Mouse (Mus musculus) small intestine, adult 2 months (tissue): ENCODE data around the gene Cachd1. TPM values are rescaled to one million over a fixed set of nuclear protein-coding genes. Genes with fewer than 3 reads are reported as not detected.

Source experiments
- H3K27ac ChIP-seq: fragments of 200-500 bp; 2 replicates; pipeline ENCODE4 v1.5.1; 2012; ENCODE audit warnings: low read depth, low read length, control low read depth, inconsistent platforms; ENCODE audit not compliant: insufficient read depth
- H3K27me3 ChIP-seq: fragments of 200-500 bp; 2 replicates; pipeline ENCODE4 v1.6.1; 2012; ENCODE audit warnings: mild to moderate bottlenecking, moderate library complexity, low read length, inconsistent platforms; ENCODE audit not compliant: control insufficient read depth, insufficient read depth
- H3K36me3 ChIP-seq: fragments of 200-500 bp; 2 replicates; pipeline ENCODE4 v1.6.1; 2012; ENCODE audit warnings: mild to moderate bottlenecking, low read length, control low read depth, inconsistent platforms; ENCODE audit not compliant: control insufficient read depth, insufficient read depth
- H3K4me1 ChIP-seq: fragments of 200-500 bp; 2 replicates; pipeline ENCODE4 v1.6.1; 2012; ENCODE audit warnings: low read length, inconsistent platforms, mixed read lengths; ENCODE audit not compliant: control insufficient read depth, insufficient read depth, insufficient read length
- H3K4me3 ChIP-seq: fragments of 200-500 bp; 2 replicates; pipeline ENCODE4 v1.5.1; 2012; ENCODE audit warnings: low read depth, mild to moderate bottlenecking, control low read depth, inconsistent platforms, low read length, moderate library complexity
- CTCF ChIP-seq: fragments of 200-500 bp; IDR thresholded peaks from 2 replicates; pipeline ENCODE4 v1.5.1; 2012; ENCODE audit warnings: low read depth, mild to moderate bottlenecking, control low read depth, inconsistent platforms, low read length, moderate library complexity, mixed read lengths; ENCODE audit not compliant: insufficient replicate concordance, insufficient read length; ENCODE audit errors: extremely low read depth
- POLR2A ChIP-seq: fragments of 200-500 bp; IDR thresholded peaks from 2 replicates; pipeline ENCODE4 v1.6.1; 2012; ENCODE audit warnings: low read depth, mild to moderate bottlenecking, control low read depth, inconsistent platforms, low read length, moderate library complexity
- WGBS: fragments of 180-500 bp; shearing (Covaris S2); methylation state at CpG from one replicate; pipeline ENCODE4 v1.1.7; 2018; 5-methylcytosine and 5-hydroxymethylcytosine counted together
- polyA plus RNA-seq: library from polyadenylated mRNA; depleted of rRNA; stranded (reverse); fragments of >200 nt; gene quantifications from 2 replicates; pipeline ENCODE4 v1.2.3, GENCODE M21; 2012

The Cachd1 gene
- polyA plus RNA-seq, 1 experiment, result 51.7 TPM

DNA sequence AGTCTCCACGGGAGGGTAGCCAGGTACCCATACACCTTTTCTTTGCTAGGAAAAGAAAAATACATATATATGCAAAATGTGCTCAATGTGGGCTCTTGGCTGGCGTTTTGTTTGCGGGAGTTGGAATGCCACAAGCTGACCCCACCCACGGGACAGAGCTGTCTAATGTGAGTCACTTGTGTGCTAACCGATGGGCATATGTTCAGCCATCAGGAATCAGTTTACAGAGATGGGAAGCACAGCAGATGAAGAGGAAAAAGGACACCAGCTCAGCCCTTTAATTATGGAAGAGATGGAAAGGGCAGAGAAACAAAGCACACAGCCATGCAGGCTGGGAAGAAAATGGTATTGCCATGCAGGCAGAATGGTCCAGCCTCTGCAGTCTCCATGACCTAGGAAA, 250.1 kb downstream of the Cachd1 start:
- no peak overlapping the region for H3K27ac ChIP-seq
- WGBS, result 78% methylated on average over 5 of the region's 5 CpGs
- no peak overlapping the region for H3K4me3 ChIP-seq
- no peaks in the 10 kb centered on the region for H3K4me1 ChIP-seq
- no peaks in the 10 kb centered on the region for H3K36me3 ChIP-seq
- TF ChIP-seq POLR2A, result no peak
- no peak for TF ChIP-seq CTCF
- no peaks in the 10 kb centered on the region for H3K27me3 ChIP-seq

DNA sequence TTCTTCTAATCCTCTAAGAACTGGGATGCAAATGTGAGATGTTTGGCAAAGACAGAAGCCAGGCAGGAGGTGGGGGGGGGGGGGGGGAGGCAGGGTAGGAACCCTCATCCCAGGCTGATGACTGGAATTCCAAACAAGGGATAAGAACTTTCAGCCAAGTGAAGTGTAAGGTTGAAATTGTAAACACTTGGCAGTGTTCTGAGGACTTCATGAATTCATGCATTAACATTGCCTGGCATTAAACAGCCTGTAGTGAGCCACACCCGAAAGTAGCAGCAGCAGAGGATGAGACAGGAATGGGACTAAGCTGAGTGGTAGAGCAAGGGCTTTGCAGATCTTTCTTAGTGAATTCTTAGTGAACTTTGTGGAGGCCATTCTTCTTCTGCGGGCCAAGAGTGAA, 250.5 kb downstream of the Cachd1 start:
- 64% methylated on average over 2 of the region's 2 CpGs for WGBS
- TF ChIP-seq CTCF (no peak), POLR2A (no peak)
- Histone ChIP-seq H3K27ac (no peak overlapping the region), H3K27me3 (no peaks in the 10 kb centered on the region), H3K4me1 (no peaks in the 10 kb centered on the region), H3K36me3 (no peaks in the 10 kb centered on the region), H3K4me3 (no peak overlapping the region)

DNA sequence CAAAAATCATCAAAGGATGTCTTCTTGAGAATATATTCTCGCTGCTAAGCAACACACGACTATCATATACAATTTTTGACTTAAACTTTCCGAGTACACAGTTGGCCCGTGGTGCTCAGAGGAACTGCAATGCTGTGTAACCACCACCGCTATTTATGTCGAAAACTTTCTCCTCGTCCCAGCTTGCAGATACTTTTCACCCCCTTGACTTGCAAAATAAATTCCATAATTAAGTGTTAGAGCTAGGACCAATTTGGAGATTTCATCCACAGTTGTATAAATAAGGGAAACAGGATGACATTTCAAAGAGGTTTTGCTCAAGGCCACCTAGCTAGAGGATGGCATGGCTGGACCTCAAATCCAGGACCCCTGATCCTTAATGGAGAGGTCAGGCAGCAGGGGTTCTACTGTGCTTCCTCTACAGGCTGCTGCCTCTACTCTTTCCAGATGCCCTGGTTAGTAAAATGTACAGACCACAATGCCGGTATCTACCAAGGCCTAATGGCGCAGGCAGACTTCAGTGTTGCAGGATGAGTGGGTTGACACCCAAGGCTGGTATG, 251.5 kb downstream of the Cachd1 start:
- 86% methylated on average over 9 of the region's 9 CpGs for whole genome bisulfite sequencing
- no peaks in the 10 kb centered on the region for H3K4me1 ChIP-seq
- no peak overlapping the region for H3K27ac ChIP-seq
- no peak overlapping the region for H3K4me3 ChIP-seq
- H3K27me3 ChIP-seq, result no peaks in the 10 kb centered on the region
- TF ChIP-seq POLR2A (no peak), CTCF (no peak)
- no peaks in the 10 kb centered on the region for H3K36me3 ChIP-seq

DNA sequence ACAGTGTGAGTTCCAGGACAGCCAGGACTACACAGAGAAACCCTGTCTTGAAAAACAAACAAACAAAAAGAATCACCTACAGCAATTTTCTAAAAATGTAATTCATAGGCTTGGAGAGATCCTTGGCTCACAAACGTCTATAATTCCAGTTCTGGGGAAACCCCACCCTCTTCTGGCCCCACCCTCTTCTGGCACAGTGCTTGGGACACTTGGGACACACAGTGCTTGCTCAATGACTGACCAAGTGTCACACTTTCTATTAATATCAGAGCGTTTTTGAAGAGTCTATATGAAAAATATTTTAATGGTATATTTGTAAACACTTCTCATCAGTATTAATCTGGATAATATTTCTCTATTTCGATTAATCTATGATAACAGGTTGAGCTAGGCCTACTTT, 256.6 kb downstream of the Cachd1 start:
- Histone ChIP-seq H3K4me3 (no peak overlapping the region), H3K36me3 (no peaks in the 10 kb centered on the region), H3K27ac (no peak overlapping the region), H3K27me3 (no peaks in the 10 kb centered on the region), H3K4me1 (no peaks in the 10 kb centered on the region)
- 55% methylated on average over 3 of the region's 3 CpGs for WGBS
- TF ChIP-seq POLR2A, result no peak

DNA sequence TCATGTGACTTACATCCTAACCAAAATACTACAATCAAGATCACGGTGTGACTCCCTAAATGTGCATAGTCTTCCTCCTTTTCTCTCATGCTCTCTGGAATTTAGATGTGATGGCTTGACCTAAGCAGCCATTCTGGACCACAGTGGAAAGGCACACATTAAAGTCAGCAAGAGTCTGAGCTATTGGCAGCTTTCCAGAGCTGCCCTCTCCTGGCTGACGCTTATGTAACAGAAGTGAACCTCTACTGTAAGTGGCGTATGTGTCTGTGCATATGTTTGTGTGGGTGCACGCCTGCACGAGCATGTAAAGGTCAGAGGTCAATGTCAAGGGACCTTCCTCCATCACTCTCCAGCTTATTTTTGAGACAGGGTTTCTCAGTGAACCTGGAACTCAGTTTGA, 258.7 kb downstream of the Cachd1 start:
- H3K4me1 ChIP-seq, result no peaks in the 10 kb centered on the region
- no peak for TF ChIP-seq CTCF
- no peak for TF ChIP-seq POLR2A
- WGBS, result 62% methylated on average over 5 of the region's 5 CpGs

DNA sequence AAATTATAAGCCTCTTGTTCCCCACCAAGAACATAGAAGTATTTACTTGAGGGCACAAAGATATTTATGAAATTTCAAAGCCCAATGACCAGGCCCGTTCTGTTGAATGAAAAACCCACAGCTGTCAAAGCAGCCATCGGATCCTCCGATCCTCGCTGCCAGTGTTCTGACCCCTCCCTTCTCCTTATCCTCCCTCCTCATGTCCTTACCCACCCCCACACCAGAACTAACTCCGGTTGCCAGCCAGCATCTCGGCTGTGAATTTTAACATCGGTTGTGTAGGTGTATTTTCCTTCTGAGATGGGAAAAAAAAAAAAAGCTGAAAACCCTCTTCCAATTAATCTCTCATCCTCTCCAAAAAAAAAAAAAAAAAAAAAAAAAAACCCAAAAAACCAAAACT, 260.7 kb downstream of the Cachd1 start:
- Histone ChIP-seq H3K36me3 (no peaks in the 10 kb centered on the region), H3K27me3 (no peaks in the 10 kb centered on the region), H3K27ac (no peak overlapping the region), H3K4me1 (no peaks in the 10 kb centered on the region), H3K4me3 (no peak overlapping the region)
- TF ChIP-seq CTCF (no peak), POLR2A (no peak)
- 83% methylated on average over 7 of the region's 7 CpGs for WGBS

More for the DNA sequence above, 258.7 kb downstream of the Cachd1 start:
- Histone ChIP-seq H3K27ac (no peak overlapping the region), H3K36me3 (no peaks in the 10 kb centered on the region), H3K27me3 (no peaks in the 10 kb centered on the region), H3K4me3 (no peak overlapping the region)

DNA sequence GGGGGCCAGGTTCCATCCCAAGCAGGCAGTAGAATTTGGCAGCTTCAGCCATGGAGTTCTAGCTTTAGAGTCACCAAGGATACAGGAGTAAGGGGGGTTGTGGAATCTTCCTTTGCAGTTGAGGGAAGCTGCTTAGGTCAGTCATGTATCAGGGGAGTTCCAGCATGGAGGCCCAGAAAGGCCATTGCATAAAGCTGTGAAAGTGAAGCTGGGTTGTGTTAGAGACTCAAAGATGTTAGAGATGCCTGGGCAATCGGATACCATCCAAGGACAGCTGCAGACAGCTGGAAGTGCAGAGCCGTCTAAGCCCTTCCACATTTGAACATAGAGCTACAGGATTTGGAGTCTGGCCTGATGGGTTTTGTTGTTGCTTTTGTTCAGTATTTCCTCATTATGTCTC, 267.2 kb downstream of the Cachd1 start:
- H3K27me3 ChIP-seq, result no peaks in the 10 kb centered on the region
- 84% methylated on average over 2 of the region's 2 CpGs for WGBS
- H3K36me3 ChIP-seq, result no peaks in the 10 kb centered on the region
- no peak overlapping the region for H3K27ac ChIP-seq
- no peak overlapping the region for H3K4me3 ChIP-seq
- no peaks in the 10 kb centered on the region for H3K4me1 ChIP-seq
- TF ChIP-seq CTCF (no peak), POLR2A (no peak)

DNA sequence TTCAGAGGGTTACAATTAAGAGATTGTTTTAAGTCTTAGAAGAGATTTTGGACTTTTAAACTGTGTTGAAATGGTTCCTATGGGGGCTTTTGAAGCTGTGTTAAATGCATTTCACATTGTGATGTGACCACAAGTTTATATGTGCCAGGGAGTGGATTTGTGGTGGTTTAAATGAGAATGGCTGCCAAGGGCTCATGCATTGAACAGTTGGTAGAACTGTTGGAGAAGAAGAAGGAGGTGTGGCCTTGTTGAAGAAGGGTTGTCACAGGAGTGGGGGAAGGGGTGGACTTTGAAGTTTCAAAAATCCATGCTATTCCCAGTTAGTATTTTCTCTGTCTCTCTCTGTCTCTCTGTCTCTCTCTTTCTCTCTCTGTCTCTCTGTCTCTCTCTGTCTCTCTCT, 267.7 kb downstream of the Cachd1 start:
- no peak overlapping the region for H3K4me3 ChIP-seq
- H3K36me3 ChIP-seq, result no peaks in the 10 kb centered on the region
- no peak for TF ChIP-seq POLR2A
- no peak for TF ChIP-seq CTCF
- H3K27ac ChIP-seq, result no peak overlapping the region
- H3K4me1 ChIP-seq, result no peaks in the 10 kb centered on the region
- H3K27me3 ChIP-seq, result no peaks in the 10 kb centered on the region
